Mouse (Mus musculus): ENCODE data around the gene Ccdc127. TPM values are rescaled to one million over a fixed set of nuclear protein-coding genes. Genes with fewer than 3 reads are reported as not detected.

Gene Ccdc127
- polyA plus RNA-seq, 1 experiment: 28.9 TPM

- Histone ChIP-seq H3K4me3 (no peak overlapping the region), H3K36me3 (ENCODE audit: control insufficient read depth, insufficient read depth) (peaks cover 39% of the 10 kb centered on the region), H3K4me2 (ENCODE audit: low read depth) (no peak overlapping the region), H3ac (ENCODE audit: control insufficient read depth, insufficient read length) (no peak overlapping the region), H3K79me2 (ENCODE audit: control insufficient read depth, insufficient read depth) (peaks cover 30% of the 10 kb centered on the region), H3K27me3 (ENCODE audit: control insufficient read depth, insufficient read depth, insufficient read length) (no peaks in the 10 kb centered on the region)
- TF ChIP-seq MYOG (IDR thresholded peaks at IDR 0.05; ENCODE audit: control insufficient read depth in 1 of 3, insufficient read depth in 1 of 3, insufficient read length in 2 of 3, low read depth in 2 of 3) (no peak), USF1 (IDR thresholded peaks at IDR 0.05; ENCODE audit: low read depth) (no peak), MAX (IDR thresholded peaks at IDR 0.05; ENCODE audit: low read depth) (no peak), MYOD1 (IDR thresholded peaks at IDR 0.05; ENCODE audit: control insufficient read depth in 1 of 3, insufficient read length in 2 of 3, low read depth in 2 of 3) (no peak)
Observed at GRCm38 (mm10) chr13:74356491-74356890, 6.4 kb downstream of the Ccdc127 start.

DNA sequence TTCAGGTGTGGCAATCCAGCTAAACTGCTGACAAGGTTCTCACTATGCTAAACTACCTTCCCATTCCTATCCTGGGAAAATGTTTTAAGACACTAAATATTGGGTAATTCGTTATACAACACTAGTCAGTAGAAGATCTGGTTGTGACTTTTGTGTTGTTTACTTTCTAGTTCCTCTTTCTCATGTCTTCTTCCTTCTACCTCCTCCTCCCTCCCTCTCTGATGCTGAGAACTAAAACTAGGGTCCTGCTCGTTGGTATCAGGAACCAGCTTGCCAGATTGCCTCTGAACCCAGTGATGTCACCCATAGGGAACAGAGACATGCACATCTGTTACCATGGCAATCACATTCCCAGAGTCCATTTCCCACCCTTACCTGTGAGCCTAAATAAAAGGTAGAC, 12.1 kb downstream of the Ccdc127 start:
- H3K79me2 ChIP-seq (ENCODE audit: control insufficient read depth, insufficient read depth): no peaks in the 10 kb centered on the region
- H3K4me2 ChIP-seq (ENCODE audit: low read depth): no peak overlapping the region
- no peak overlapping the region for H3ac ChIP-seq (ENCODE audit: control insufficient read depth, insufficient read length)
- TF ChIP-seq TCF3 (IDR thresholded peaks at IDR 0.05; ENCODE audit: insufficient read length, low read depth) (no peak), MAX (IDR thresholded peaks at IDR 0.05; ENCODE audit: low read depth) (no peak), POLR2AphosphoS2 (IDR thresholded peaks at IDR 0.05; ENCODE audit: insufficient read length, low read depth) (no peak), MYOG (IDR thresholded peaks at IDR 0.05; ENCODE audit: control insufficient read depth in 1 of 3, insufficient read depth in 1 of 3, insufficient read length in 2 of 3, low read depth in 2 of 3) (no peak), REST (IDR thresholded peaks at IDR 0.05; ENCODE audit: insufficient read depth, insufficient read length) (no peak), CEBPB (IDR thresholded peaks at IDR 0.05; ENCODE audit: insufficient read depth, poor library complexity, severe bottlenecking) (no peak), SRF (IDR thresholded peaks at IDR 0.05; ENCODE audit: control insufficient read depth, insufficient read length, low read depth) (no peak), USF1 (IDR thresholded peaks at IDR 0.05; ENCODE audit: low read depth) (no peak), TCF12 (IDR thresholded peaks at IDR 0.05; ENCODE audit: insufficient read depth, poor library complexity, severe bottlenecking) (no peak), MYOD1 (IDR thresholded peaks at IDR 0.05; ENCODE audit: control insufficient read depth in 1 of 3, insufficient read length in 2 of 3, low read depth in 2 of 3) (no peak), E2F4 (IDR thresholded peaks at IDR 0.05; ENCODE audit: insufficient read depth) (no peak), POLR2A (IDR thresholded peaks at IDR 0.05; ENCODE audit: insufficient read length, low read depth) (no peak)
- peaks cover 17% of the 10 kb centered on the region for H3K36me3 ChIP-seq (ENCODE audit: control insufficient read depth, insufficient read depth)
- H3K27me3 ChIP-seq (ENCODE audit: control insufficient read depth, insufficient read depth, insufficient read length): no peaks in the 10 kb centered on the region
- no peak overlapping the region for H3K4me3 ChIP-seq

- TF ChIP-seq MYOG (IDR thresholded peaks at IDR 0.05; ENCODE audit: control insufficient read depth in 1 of 3, insufficient read depth in 1 of 3, insufficient read length in 2 of 3, low read depth in 2 of 3): no peak
- no peak for TF ChIP-seq TCF3 (IDR thresholded peaks at IDR 0.05; ENCODE audit: insufficient read length, low read depth)
- no peak for TF ChIP-seq USF1 (IDR thresholded peaks at IDR 0.05; ENCODE audit: low read depth)
- peak; percentile 16 for TF ChIP-seq POLR2A (IDR thresholded peaks at IDR 0.05; ENCODE audit: insufficient read length, low read depth)
- no peak for TF ChIP-seq TCF12 (IDR thresholded peaks at IDR 0.05; ENCODE audit: insufficient read depth, poor library complexity, severe bottlenecking)
- TF ChIP-seq REST (IDR thresholded peaks at IDR 0.05; ENCODE audit: insufficient read depth, insufficient read length): no peak
- TF ChIP-seq POLR2AphosphoS2 (IDR thresholded peaks at IDR 0.05; ENCODE audit: insufficient read length, low read depth): peak; percentile 73
- Histone ChIP-seq H3K36me3 (ENCODE audit: control insufficient read depth, insufficient read depth) (peaks cover 13% of the 10 kb centered on the region), H3K4me2 (ENCODE audit: low read depth) (peak overlapping the region; percentile 86), H3K27me3 (ENCODE audit: control insufficient read depth, insufficient read depth, insufficient read length) (no peaks in the 10 kb centered on the region), H3ac (ENCODE audit: control insufficient read depth, insufficient read length) (no peak overlapping the region), H3K79me2 (ENCODE audit: control insufficient read depth, insufficient read depth) (no peaks in the 10 kb centered on the region), H3K4me3 (peak overlapping the region; percentile 12)
Observed at GRCm38 (mm10) chr13:74363176-74363858, 13.2 kb downstream of the Ccdc127 start.

DNA sequence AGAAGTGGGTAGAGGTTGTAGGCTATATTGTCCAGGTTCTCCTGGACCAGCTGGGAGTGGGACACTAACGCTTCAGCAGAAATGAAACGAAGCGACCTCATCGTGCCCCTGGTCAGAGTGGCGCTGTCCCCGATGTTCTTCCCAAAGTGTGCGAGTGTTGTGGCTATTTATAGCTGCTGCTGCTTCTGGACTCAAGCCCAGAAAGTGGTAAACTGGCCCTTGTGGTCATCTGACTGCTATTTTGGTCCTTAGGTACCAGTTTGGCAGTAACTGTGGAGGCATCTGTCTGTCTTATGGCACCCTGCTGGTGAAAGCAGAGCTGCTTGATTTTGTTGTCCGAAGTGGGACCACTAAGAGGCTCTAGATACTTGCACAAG, 13.7 kb downstream of the Ccdc127 start, which contains the start of gene Lrrc14b:
Gene Lrrc14b (minus strand): TSS at position 147 of the 377 bp plus-strand sequence.
- Histone ChIP-seq H3K27me3 (ENCODE audit: control insufficient read depth, insufficient read depth, insufficient read length) (no peaks in the 10 kb centered on the region), H3K79me2 (ENCODE audit: control insufficient read depth, insufficient read depth) (no peaks in the 10 kb centered on the region), H3K4me2 (ENCODE audit: low read depth) (peak within 1 kb of the TSS; percentile 86), H3K4me3 (peak within 1 kb of the TSS; percentile 12), H3ac (ENCODE audit: control insufficient read depth, insufficient read length) (no peak within 1 kb of the TSS), H3K36me3 (ENCODE audit: control insufficient read depth, insufficient read depth) (peaks cover 10% of the 10 kb centered on the region)
- TF ChIP-seq E2F4 (IDR thresholded peaks at IDR 0.05; ENCODE audit: insufficient read depth) (no peak), POLR2A (IDR thresholded peaks at IDR 0.05; ENCODE audit: insufficient read length, low read depth) (no peak), MYOD1 (IDR thresholded peaks at IDR 0.05; ENCODE audit: control insufficient read depth in 1 of 3, insufficient read length in 2 of 3, low read depth in 2 of 3) (peak in 1 of 3 experiments; percentile 15), MYOG (IDR thresholded peaks at IDR 0.05; ENCODE audit: control insufficient read depth in 1 of 3, insufficient read depth in 1 of 3, insufficient read length in 2 of 3, low read depth in 2 of 3) (peak in 1 of 3 experiments; percentile 3), TCF3 (IDR thresholded peaks at IDR 0.05; ENCODE audit: insufficient read length, low read depth) (no peak), SRF (IDR thresholded peaks at IDR 0.05; ENCODE audit: control insufficient read depth, insufficient read length, low read depth) (no peak), REST (IDR thresholded peaks at IDR 0.05; ENCODE audit: insufficient read depth, insufficient read length) (no peak), CEBPB (IDR thresholded peaks at IDR 0.05; ENCODE audit: insufficient read depth, poor library complexity, severe bottlenecking) (no peak), USF1 (IDR thresholded peaks at IDR 0.05; ENCODE audit: low read depth) (peak; percentile 11), MAX (IDR thresholded peaks at IDR 0.05; ENCODE audit: low read depth) (no peak)
